In the genomic region with DNA sequence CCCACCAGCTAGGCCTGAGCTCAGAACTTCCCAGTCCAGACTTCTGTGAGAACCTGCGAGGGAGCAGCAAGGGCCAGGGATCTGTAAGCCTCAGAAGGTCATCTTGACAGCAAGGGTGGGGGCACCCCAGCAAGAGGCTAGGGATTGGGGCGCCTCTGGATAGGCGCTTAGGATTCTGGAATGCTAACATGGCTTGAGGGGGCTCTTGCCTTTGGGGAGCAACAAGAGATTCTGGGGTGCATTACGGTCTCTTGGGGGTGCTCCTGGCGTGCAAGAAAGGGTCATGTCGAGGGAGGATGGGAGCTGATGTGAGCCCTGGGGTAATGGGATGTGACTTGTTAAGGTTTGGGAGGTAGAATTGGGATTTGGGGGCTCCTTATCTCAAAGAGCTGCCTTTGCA, we compare ENCODE assay signal across 8 mouse cellular contexts. TPM values are rescaled to one million over a fixed set of nuclear protein-coding genes. Genes with fewer than 3 reads are reported as not detected.
A peak's percentile ranks its signal among the peaks of the same experiment; 100 is the strongest.
DNase-seq lines count a peak whose midpoint lies in the region; ATAC-seq and TF ChIP-seq lines count a peak whose summit lies in the region.

No protein-coding gene starts in this region.

- H3K9me3 ChIP-seq in liver, embryonic 12.5 days (replicated peaks), result peaks cover 7% of the 10 kb centered on the region

- no peaks in the 10 kb centered on the region for H3K27me3 ChIP-seq in testis, adult 2 months (ENCODE audit: control insufficient read depth, insufficient read depth, low read length)
- H3K27me3 ChIP-seq in liver, embryonic 12.5 days (replicated peaks), result peaks cover 67% of the 10 kb centered on the region

- no peak overlapping the region for H3K9ac ChIP-seq in liver, embryonic 12.5 days

- no peak; the same call in 1 of the 2 replicates for ATAC-seq in liver, embryonic 12.5 days

- intact Hi-C loops in left cerebral cortex, postnatal 36 days (cut with DNase I), result loop anchor here (2.0 kb wide), 1 partner anchor 24 kb away; a partner anchor contains a TSS

- TF ChIP-seq CTCF in testis, adult 2 months (IDR thresholded peaks at IDR 0.05; ENCODE audit: control insufficient read depth, insufficient read depth, insufficient replicate concordance, low read depth, low read length), result no peak

- H3K4me3 ChIP-seq in testis, adult 2 months (ENCODE audit: control insufficient read depth, low read depth, low read length), result peak overlapping the region; percentile 98
- H3K4me3 ChIP-seq in liver, embryonic 12.5 days, result peak overlapping the region; percentile 55; the same call in 1 of the 2 replicates

- peak overlapping the region; percentile 80 for H3K4me2 ChIP-seq in liver, embryonic 12.5 days

- H3K36me3 ChIP-seq in testis, adult 2 months (ENCODE audit: control insufficient read depth, insufficient read depth, low read length), result no peaks in the 10 kb centered on the region
- no peaks in the 10 kb centered on the region for H3K36me3 ChIP-seq in liver, embryonic 12.5 days

- TF ChIP-seq POLR2A in testis, adult 2 months (IDR thresholded peaks at IDR 0.05; ENCODE audit: control insufficient read depth, low read depth, low read length), result no peak

- peak; percentile 77 for DNase-seq in cerebellum, adult 9-11 months
- no peak for DNase-seq in cerebellum, postnatal 4 days (ENCODE audit: low spot score in 2 of 2)
- DNase-seq in testis, postnatal 14 days (ENCODE audit: low spot score), result no peak
- DNase-seq in left cerebral cortex, postnatal 36 days (ENCODE audit: low spot score in 2 of 2), result no peak
- no peak for DNase-seq in urinary bladder, postnatal 25 days (ENCODE audit: low spot score)
- no peak for DNase-seq in frontal cortex, postnatal 14 days (ENCODE audit: low spot score in 2 of 2)

- peak overlapping the region; percentile 94 for H3K27ac ChIP-seq in testis, adult 2 months (ENCODE audit: control insufficient read depth, insufficient read depth, low read depth, low read length)
- H3K27ac ChIP-seq in liver, embryonic 12.5 days, result no peak overlapping the region

- peaks cover 27% of the 10 kb centered on the region for H3K4me1 ChIP-seq in testis, adult 2 months (ENCODE audit: control insufficient read depth, insufficient read depth, low read length)
- peaks cover 21% of the 10 kb centered on the region for H3K4me1 ChIP-seq in liver, embryonic 12.5 days

- 45% methylated on average over 6 of the region's 6 CpGs for WGBS in liver, embryonic 12.5 days (ENCODE audit: insufficient replicate concordance)

RNA-seq across cellular contexts. Expression of a gene that starts 0.3 kb away (rescaled TPM):
- 72.5 and 82.1 TPM in 2 replicates for polyA plus RNA-seq in testis, adult 2 months (2012; rRNA removed)
- 4.1 and 4.4 TPM in 2 replicates for polyA plus RNA-seq in liver, embryonic 12.5 days (2016; fragmentation: Nextera tagmentation; extraction: Ambion mirVana)
- total RNA-seq in left cerebral cortex, postnatal 36 days (2021), result 100 to 1,000 TPM in 1 of 2 experiments, 10 to 100 TPM in 1; 94.7 to 109 TPM

RNA-seq across cellular contexts. Expression of a gene that starts 2.5 kb away (rescaled TPM):
- 0.29 and 0.47 TPM in 2 replicates for polyA plus RNA-seq in testis, adult 2 months (2012; rRNA removed)
- 0.32 and 0.36 TPM in 2 replicates for polyA plus RNA-seq in liver, embryonic 12.5 days (2016; fragmentation: Nextera tagmentation; extraction: Ambion mirVana)
- under 1 TPM; 0.18 to 0.22 TPM for total RNA-seq in left cerebral cortex, postnatal 36 days (2021)

RNA-seq across cellular contexts. Expression of a gene that starts 10.3 kb away (rescaled TPM):
- polyA plus RNA-seq in testis, adult 2 months (2012; rRNA removed), result 0.86 and 0.88 TPM in 2 replicates
- 0.61 and 0.75 TPM in 2 replicates for polyA plus RNA-seq in liver, embryonic 12.5 days (2016; fragmentation: Nextera tagmentation; extraction: Ambion mirVana)
- not detected for total RNA-seq in left cerebral cortex, postnatal 36 days (2021)

RNA-seq across cellular contexts. Expression of a gene that starts 23.0 kb away (rescaled TPM):
- polyA plus RNA-seq in testis, adult 2 months (2012; rRNA removed), result 88.4 and 93.6 TPM in 2 replicates
- polyA plus RNA-seq in liver, embryonic 12.5 days (2016; fragmentation: Nextera tagmentation; extraction: Ambion mirVana), result 138 and 144 TPM in 2 replicates
- total RNA-seq in left cerebral cortex, postnatal 36 days (2021), result 10 to 100 TPM; 31.1 to 41.6 TPM

RNA-seq across cellular contexts. Expression of a gene that starts 26.2 kb away (rescaled TPM):
- 55.1 and 61.7 TPM in 2 replicates for polyA plus RNA-seq in testis, adult 2 months (2012; rRNA removed)
- polyA plus RNA-seq in liver, embryonic 12.5 days (2016; fragmentation: Nextera tagmentation; extraction: Ambion mirVana), result 39.2 and 42.7 TPM in 2 replicates
- 10 to 100 TPM; 37.8 to 43.0 TPM for total RNA-seq in left cerebral cortex, postnatal 36 days (2021)

Comparison
In these comparisons a context has a peak if more than half of its experiments do, and no peak if none do; other contexts are left out.
1. RNA of a gene that starts 0.3 kb away (polyA plus RNA-seq): 72.5 to 82.1 TPM in testis, adult 2 months; 4.1 to 4.4 TPM in liver, embryonic 12.5 days; every median in the first group is over 10 times any median in the second.